Mouse (Mus musculus): Measurements from ENCODE around the gene Emg1.
"Not testable (repeated sequence)": the region's sequence is repeated elsewhere in the genome, so short reads cannot be mapped to it uniquely, and the experiment has no call there.

Gene Emg1

GRCm38 (mm10) chr6:124706061-124706627 is 5.8 kb downstream of the Emg1 start:
- no peak for DNase-seq

DNA sequence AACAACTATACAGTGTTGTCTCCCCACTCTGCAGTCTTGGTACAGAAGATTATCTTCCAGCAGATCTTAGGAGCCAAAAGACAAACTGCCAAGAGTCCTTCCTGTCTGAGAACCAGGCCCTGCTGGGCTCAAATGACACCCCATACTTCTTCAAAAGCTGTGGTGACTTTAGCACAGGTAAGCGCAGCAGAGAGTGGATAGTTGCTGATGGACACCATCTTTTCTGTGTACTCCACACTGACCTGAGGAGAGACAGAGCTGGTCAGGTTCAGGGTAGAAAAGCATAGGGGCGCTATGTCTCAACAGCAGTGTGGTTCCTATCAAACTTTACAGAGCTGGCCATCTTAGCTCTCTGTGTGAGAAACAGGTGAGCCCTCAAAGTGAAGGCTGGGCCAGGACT is 7.6 kb downstream of the Emg1 start:
- DNase-seq = no peak

DNA sequence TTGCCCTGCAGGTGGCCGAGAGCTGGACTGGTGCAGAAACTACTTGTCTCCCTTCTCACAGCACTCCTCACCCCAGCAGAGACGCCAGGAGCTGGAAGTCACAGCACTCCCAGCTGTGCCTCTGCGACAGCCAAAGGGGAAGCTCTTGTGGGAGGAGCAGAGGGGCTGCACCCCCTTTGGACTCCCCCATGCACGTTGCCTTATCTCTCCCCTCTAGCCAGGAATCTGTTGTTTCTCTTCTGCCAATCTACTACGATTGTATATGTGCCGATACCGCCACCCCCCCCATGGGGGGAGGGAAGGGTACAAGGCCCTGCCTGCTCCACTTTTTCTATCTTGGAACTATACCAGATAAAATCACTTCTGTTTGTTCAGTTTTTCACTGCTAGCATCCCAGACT is 8.2 kb downstream of the Emg1 start:
- no peak for DNase-seq

- DNase-seq = peak; percentile 70
Measured at GRCm38 (mm10) chr6:124702784-124703103, 9.2 kb downstream of the Emg1 start.

GRCm38 (mm10) chr6:124702102-124702783 is 9.7 kb downstream of the Emg1 start:
- no peak for DNase-seq

- DNase-seq = no peak
Measured at GRCm38 (mm10) chr6:124701338-124701737, 10.6 kb downstream of the Emg1 start.

DNA sequence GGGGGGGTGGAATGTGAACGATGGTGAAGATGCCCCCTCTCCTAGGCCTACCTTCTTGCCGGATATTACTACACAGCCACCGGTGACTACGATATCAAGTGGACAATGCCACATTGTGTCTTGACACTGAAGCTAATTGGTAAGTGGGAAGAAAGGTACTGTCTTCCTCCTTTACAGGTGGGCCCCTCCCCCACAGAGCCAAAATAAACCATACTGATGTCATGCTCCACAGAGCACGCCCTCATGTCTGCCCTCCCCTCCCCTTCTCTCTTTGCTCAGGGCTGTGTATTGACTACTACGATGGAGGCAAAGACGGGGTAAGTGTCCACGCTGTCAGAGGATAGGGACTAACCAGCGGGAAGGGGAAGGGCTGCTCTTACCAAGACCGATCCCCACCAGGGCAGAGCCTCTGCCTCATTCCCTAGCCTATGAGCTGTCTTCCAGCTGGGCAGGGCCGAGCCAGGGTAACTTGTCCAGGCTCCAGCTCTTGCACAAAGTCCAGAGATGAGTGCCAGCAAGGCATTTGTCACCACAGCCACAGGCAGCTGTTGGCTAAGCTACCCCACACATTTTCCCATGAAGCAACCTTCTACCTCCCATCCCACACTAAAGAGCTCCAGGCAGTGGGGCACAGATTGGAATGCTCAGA is 11.9 kb downstream of the Emg1 start:
- DNase-seq = no peak

GRCm38 (mm10) chr6:124699366-124699765 is 12.6 kb downstream of the Emg1 start:
- DNase-seq = no peak

GRCm38 (mm10) chr6:124698751-124699150 is 13.2 kb downstream of the Emg1 start:
- DNase-seq = no peak

- no peak for DNase-seq
Measured at GRCm38 (mm10) chr6:124696441-124697150, 15.4 kb downstream of the Emg1 start.

DNA sequence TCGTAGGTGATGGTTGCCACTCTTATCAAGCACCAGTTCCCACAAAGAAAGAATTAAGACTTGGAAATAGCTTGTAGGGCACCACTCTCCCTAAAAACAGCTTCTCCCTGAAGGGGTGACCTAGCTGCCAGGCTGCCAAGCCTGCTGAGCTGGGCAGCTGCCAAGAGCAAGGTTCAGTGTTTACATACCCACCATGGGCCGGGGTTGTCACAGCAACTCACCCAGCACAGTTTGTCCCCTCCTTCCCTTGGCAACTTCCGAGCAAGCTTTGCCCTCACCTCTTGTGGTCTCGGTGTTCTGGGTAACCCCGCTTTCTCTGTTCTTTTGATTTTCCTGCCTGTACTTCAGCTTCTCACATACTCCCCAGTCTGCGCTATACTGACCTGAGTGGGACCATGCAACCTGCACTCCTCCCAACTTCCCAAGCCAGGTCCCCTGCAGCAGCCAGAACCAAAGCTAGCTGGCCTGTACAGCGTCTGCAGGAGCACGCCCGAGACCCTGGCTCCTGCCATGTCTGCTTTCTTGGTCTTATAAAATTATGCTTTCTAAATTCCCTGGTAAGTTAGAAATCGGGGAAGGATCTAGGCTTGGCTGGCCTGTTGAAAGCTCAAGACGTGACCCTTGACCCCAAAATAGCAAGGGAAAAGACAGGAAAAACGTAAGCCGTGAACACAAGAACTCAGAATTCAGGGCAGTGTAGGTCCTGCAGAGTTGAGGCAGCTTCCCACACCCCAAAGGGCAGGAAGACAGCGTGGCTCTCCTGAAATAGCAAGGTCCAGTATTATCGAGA is 17.6 kb downstream of the Emg1 start:
- no peak for DNase-seq

- no peak for DNase-seq
Measured at GRCm38 (mm10) chr6:124693243-124693981, 18.6 kb downstream of the Emg1 start.

- DNase-seq = no peak
Measured at GRCm38 (mm10) chr6:124690517-124690916, 21.5 kb downstream of the Emg1 start.

DNA sequence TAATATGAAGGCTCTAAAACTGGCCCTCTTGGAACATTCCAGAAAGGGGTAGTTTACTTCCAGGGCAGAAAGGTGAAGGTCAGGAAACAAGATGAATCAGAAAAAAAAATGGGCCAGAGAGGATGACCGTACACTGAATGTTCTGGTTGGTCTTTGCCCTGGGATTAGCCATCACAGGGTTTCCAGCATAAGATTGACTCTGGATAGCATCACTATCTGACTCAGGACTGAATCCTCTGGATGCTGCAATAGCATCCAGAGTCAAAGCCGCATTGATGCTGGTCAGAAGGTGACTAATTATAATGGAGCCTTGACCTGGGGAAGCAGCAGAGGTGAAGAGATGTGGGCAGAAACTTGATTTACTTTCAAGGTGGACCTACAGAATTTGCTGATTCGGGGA is 23.0 kb downstream of the Emg1 start:
- DNase-seq = no peak

DNA sequence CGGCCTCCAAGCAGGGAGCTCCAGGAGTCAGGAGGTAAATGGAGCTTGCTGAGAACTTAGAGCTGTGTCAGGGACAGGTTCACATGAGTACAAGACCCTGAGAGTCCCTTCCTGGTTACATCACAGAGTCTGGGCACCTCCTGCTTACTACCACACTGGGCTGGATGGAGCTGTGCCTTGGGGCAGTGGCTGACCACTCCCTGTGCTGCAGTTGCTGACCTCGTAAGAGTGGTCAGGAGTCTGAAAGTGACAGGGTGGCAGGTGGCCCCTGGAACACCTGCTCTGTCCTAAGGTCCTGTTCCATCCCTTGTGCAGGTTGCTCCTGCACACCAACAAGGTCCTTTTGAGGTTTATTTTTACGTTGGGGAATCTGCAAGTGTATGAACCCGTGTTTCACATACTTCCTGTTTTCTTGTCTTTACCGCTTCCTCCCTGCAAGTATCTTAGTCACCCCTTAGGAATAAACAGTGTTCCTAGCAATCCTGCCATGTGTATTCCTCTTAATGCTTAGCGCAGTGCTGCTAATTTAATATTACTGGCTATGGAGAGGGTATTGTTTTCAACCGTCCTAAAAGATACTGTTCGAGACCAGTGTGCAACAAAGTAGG is 23.7 kb downstream of the Emg1 start:
- DNase-seq = no peak

DNA sequence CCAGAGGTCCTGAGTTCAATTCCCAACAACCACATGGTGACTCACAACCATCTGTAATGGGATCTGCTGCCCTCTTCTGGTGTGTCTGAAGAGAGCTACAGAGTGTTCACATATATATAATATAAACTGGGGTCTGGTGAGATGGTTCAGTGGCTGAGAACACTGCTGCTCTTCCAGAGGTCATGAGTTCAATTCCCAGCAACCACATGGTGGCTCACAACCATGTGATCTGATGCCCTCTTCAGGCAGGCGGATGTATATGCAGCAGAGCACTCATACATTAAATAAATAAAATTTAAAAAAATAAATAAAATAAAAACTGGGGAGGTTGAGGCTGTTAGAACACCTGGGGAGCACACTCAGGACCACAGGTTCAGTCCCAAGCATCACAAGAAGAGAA is 25.3 kb downstream of the Emg1 start:
- not testable (repeated sequence) for DNase-seq

- peak; percentile 64 for DNase-seq
Measured at GRCm38 (mm10) chr6:124685606-124686386, 26.2 kb downstream of the Emg1 start.

DNA sequence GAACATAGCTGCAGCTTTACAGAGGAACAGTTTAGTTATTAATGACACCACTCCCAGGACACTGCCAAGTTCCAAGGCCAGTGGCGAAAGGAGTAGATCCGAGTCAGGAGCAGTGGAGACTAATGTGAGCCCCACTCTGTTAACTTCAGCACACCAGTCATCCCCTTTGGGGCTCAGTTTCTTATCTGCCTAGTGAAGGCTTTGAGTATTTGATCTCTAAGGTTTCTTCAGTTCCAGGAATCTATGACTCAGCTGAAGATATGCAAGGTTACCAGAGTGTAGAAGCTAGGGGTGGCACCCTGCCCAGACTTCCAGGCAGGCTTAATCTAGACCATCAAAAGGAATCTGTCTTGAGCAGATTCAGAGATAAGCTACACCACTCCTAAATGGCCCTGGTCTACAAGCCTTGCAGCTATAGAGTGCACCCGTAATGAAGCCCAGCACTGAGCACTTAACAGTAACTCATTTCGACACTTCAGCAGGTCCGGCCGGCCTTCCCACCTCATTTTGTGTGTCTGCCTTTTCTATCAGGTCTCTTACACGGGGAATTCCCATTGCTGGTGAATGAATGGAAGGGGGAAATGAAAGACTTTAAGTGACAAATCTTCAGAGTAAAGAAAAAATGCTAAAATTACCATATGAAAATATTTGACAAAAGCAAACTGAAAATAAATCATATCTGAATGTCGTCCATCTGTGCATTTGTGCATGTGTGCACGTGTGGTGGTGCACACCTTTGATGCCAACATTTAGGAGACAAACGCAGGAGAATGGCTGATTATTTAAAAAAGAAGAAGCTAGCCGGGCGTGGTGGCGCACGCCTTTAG is 28.2 kb downstream of the Emg1 start:
- DNase-seq = peak; percentile 65

GRCm38 (mm10) chr6:124682291-124682690 is 29.7 kb downstream of the Emg1 start:
- not testable (repeated sequence) for DNase-seq

- no peak for DNase-seq
Measured at GRCm38 (mm10) chr6:124679486-124679885, 32.5 kb downstream of the Emg1 start.

All from liver (tissue).